ENCODE assay signal across 18 mouse cellular contexts in the genomic region with DNA sequence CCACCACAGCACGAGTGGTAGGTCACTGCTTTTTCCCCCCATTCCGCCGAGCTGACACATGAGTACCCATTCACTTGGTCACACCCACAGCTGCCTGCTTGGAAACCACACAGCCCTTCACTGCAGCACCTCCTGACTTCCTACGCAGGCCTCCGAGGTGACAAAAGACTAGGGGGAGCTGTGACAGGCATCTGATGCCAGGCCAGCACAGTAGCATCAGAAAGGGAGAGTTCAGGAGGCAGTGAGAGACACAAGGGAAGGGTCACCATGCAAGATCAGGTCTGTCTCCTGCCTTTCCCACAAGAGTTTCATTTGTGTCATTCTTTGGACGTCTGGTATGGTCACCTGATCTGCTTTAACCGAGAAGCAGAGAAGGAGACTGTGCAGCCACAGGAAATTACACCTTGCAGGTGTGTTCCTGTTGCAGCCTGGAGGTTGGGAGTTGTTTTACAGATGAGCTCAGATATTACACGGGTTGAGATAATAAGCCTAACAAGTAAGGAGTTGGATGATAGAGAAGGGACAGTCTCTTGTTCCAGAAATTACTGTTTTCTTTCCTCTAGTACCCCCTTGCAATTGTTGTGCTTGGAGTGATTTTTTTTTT. TPM values are rescaled to one million over a fixed set of nuclear protein-coding genes. Genes with fewer than 3 reads are reported as not detected.
DNase-seq lines count a peak whose midpoint lies in the region; ATAC-seq lines count a peak whose summit lies in the region.
"Had no signal": no experiment of that assay in that cellular context is flagged by ENCODE, and none has a peak within 500 bp of the region (broad histone marks: within the 10 kb centered on the region; RNA-seq: fewer than 3 reads in every experiment).

No protein-coding gene starts in this region.

- ATAC-seq in activated CD4-positive, CD25-positive, alpha-beta regulatory T cell, adult 4 months: peak; percentile 95
- peak; percentile 86 for ATAC-seq in monocyte, adult 5-6 weeks (replicated peaks; ENCODE audit: insufficient number of reproducible peaks, low FRiP score, low TSS enrichment, poor library complexity, severe bottlenecking)
- ATAC-seq in midbrain, embryonic 15.5 days (replicated peaks): no peak
- ATAC-seq in midbrain, embryonic 16.5 days: no peak
- ATAC-seq: forebrain, postnatal 0 days; hindbrain, embryonic 16.5 days had no signal

- H3K4me1 ChIP-seq in midbrain, embryonic 15.5 days: no peaks in the 10 kb centered on the region
- no peaks in the 10 kb centered on the region for H3K4me1 ChIP-seq in midbrain, embryonic 16.5 days (ENCODE audit: control insufficient read depth, insufficient read depth, low read length)
- H3K4me1 ChIP-seq: limb, embryonic 12.5 days had no signal

- H3K36me3 ChIP-seq in midbrain, embryonic 15.5 days (replicated peaks): no peaks in the 10 kb centered on the region
- H3K36me3 ChIP-seq in midbrain, embryonic 16.5 days (ENCODE audit: control insufficient read depth, insufficient read depth, low read length): no peaks in the 10 kb centered on the region
- H3K36me3 ChIP-seq: limb, embryonic 12.5 days; stomach, embryonic 15.5 days had no signal

- intact Hi-C loops in left cerebral cortex, postnatal 14 days (cut with DNase I): no loop called here

- peak; percentile 78 for DNase-seq in heart, adult 11 months
- no peak for DNase-seq in heart, postnatal 4 days
- DNase-seq in thymus, postnatal 10 days (ENCODE audit: low spot score in 2 of 2): peak; percentile 31 to 41
- DNase-seq in left cerebral cortex, postnatal 14 days (ENCODE audit: low spot score in 2 of 2): no peak
- DNase-seq: adrenal gland, postnatal 14 days; forebrain, postnatal 0 days; gastrocnemius, postnatal 36 days; kidney, postnatal 36 days had no signal

- H3K27ac ChIP-seq in midbrain, embryonic 15.5 days: no peak overlapping the region
- no peak overlapping the region for H3K27ac ChIP-seq in midbrain, embryonic 16.5 days (ENCODE audit: low read length)
- H3K27ac ChIP-seq: limb, embryonic 12.5 days; stomach, embryonic 15.5 days had no signal

- no peak overlapping the region for H3K4me2 ChIP-seq in midbrain, embryonic 15.5 days
- H3K4me2 ChIP-seq in midbrain, embryonic 16.5 days (ENCODE audit: low read length): no peak overlapping the region
- H3K4me2 ChIP-seq: limb, embryonic 12.5 days; stomach, embryonic 15.5 days had no signal

- WGBS in midbrain, embryonic 15.5 days: 56% methylated on average over 8 of the region's 8 CpGs
- 59% methylated on average over 8 of the region's 8 CpGs for WGBS in midbrain, embryonic 16.5 days

- H3K9me3 ChIP-seq in midbrain, embryonic 15.5 days: no peaks in the 10 kb centered on the region
- no peaks in the 10 kb centered on the region for H3K9me3 ChIP-seq in midbrain, embryonic 16.5 days (replicated peaks; ENCODE audit: control insufficient read depth, low read length, poor library complexity, severe bottlenecking)
- H3K9me3 ChIP-seq: limb, embryonic 12.5 days; stomach, embryonic 15.5 days had no signal

- no peak overlapping the region for H3K4me3 ChIP-seq in midbrain, embryonic 15.5 days
- H3K4me3 ChIP-seq in midbrain, embryonic 16.5 days (ENCODE audit: low read depth, low read length): no peak overlapping the region
- H3K4me3 ChIP-seq: limb, embryonic 12.5 days; stomach, embryonic 15.5 days had no signal

- no peak overlapping the region for H3K9ac ChIP-seq in midbrain, embryonic 15.5 days
- H3K9ac ChIP-seq in midbrain, embryonic 16.5 days (ENCODE audit: low read depth, low read length): no peak overlapping the region
- H3K9ac ChIP-seq: forebrain, postnatal 0 days; limb, embryonic 12.5 days; stomach, embryonic 15.5 days had no signal

- H3K27me3 ChIP-seq in midbrain, embryonic 15.5 days (replicated peaks): no peaks in the 10 kb centered on the region
- H3K27me3 ChIP-seq in midbrain, embryonic 16.5 days (ENCODE audit: control insufficient read depth, insufficient read depth, low read depth, low read length): no peaks in the 10 kb centered on the region
- H3K27me3 ChIP-seq: limb, embryonic 12.5 days; stomach, embryonic 15.5 days had no signal

RNA-seq across cellular contexts. Expression of gene Xcl1, which starts 30.9 kb away (rescaled TPM):
- not detected for total RNA-seq in heart, postnatal 4 days (2021)
- polyA plus RNA-seq in activated CD4-positive, CD25-positive, alpha-beta regulatory T cell, adult 4 months (2017; shearing (Covaris generic)): 10 to 100 TPM in 1 of 2 experiments, 1 to 10 TPM in 1; 4.3 to 14.9 TPM
- 80.5 to 188 TPM (median 81.5 TPM) in 3 replicates for total RNA-seq in monocyte, adult 5-6 weeks (2017)
- total RNA-seq in left cerebral cortex, postnatal 14 days (2021): not detected
- not detected in 2 replicates for polyA plus RNA-seq in midbrain, embryonic 15.5 days (2015; fragmentation: Nextera tagmentation; extraction: Ambion mirVana)
- polyA plus RNA-seq in midbrain, embryonic 16.5 days (2015; fragmentation: Nextera tagmentation; extraction: Ambion mirVana): not detected in 2 replicates
- total RNA-seq: adrenal gland, postnatal 14 days; forebrain, postnatal 0 days; gastrocnemius, postnatal 36 days had no signal
- polyA plus RNA-seq: cortical plate, adult 2 months; forebrain, postnatal 0 days; heart, embryonic 14.5 days; hindbrain, embryonic 16.5 days; limb, embryonic 12.5 days; liver, embryonic 16.5 days; stomach, embryonic 15.5 days had no signal

Comparison
In these comparisons a context has a peak if more than half of its experiments do, and no peak if none do; other contexts are left out.
1. DNase-seq: peak in heart, adult 11 months (single experiment) and thymus, postnatal 10 days (2 of 2); none in heart, postnatal 4 days (single experiment) and left cerebral cortex, postnatal 14 days (0 of 2).
2. ATAC-seq: peak in activated CD4-positive, CD25-positive, alpha-beta regulatory T cell, adult 4 months (single experiment) and monocyte, adult 5-6 weeks (single experiment); none in midbrain, embryonic 15.5 days (single experiment) and midbrain, embryonic 16.5 days (single experiment).
3. RNA of gene Xcl1, which starts 30.9 kb away (total RNA-seq): 80.5 to 188 TPM in monocyte, adult 5-6 weeks; not detected in heart, postnatal 4 days and not detected in left cerebral cortex, postnatal 14 days; every median in the first group is over 10 times any median in the second.